Mouse (Mus musculus) olfactory bulb, adult 2 months (tissue): ENCODE results near the gene Apopt1.

Experiments
- CTCF ChIP-seq: fragments of 200-500 bp; IDR thresholded peaks from 2 replicates; pipeline ENCODE4 v1.5.1; 2012; ENCODE audit warnings: low read depth, mild to moderate bottlenecking, low read length, moderate library complexity; ENCODE audit not compliant: insufficient read depth
- POLR2A ChIP-seq: fragments of 200-500 bp; IDR thresholded peaks from 2 replicates; pipeline ENCODE4 v1.6.1; 2012; ENCODE audit warnings: mild to moderate bottlenecking, low read depth, low read length, moderate library complexity; ENCODE audit not compliant: insufficient read depth

DNA sequence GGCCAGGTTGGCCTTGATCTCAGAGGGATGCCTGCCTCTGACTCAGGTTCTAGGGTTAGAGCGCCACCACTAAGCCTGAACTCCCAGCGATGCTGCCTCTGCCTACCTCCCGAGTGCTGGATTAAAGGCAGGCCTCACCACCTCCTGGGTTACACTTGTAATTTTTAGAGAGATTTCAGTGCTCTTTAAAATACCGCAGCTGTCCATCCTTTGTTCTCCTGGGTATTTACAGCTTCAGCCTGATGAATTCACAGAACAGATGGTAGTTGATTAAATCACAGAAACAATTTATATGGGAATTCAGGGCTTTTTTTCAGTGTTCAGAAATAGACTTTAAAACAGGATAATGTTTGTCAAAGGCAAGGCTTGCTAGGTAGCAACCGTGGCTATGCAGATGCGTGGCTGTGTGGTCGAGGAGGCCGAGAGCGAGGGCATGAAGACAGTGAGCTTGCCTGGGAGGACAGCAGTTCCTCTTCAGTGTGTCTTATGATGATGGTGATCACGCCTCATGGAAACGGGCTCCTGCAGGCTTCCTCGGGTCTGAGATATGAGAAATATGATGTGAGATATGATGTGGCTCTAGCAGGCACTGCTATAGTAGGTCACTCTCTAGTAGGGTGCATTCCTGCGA, 78.5 kb downstream of the Apopt1 start:
- TF ChIP-seq POLR2A (no peak), CTCF (no peak)
